Mouse (Mus musculus): ENCODE measurements around the gene Vav2.

Gene Vav2

DNA sequence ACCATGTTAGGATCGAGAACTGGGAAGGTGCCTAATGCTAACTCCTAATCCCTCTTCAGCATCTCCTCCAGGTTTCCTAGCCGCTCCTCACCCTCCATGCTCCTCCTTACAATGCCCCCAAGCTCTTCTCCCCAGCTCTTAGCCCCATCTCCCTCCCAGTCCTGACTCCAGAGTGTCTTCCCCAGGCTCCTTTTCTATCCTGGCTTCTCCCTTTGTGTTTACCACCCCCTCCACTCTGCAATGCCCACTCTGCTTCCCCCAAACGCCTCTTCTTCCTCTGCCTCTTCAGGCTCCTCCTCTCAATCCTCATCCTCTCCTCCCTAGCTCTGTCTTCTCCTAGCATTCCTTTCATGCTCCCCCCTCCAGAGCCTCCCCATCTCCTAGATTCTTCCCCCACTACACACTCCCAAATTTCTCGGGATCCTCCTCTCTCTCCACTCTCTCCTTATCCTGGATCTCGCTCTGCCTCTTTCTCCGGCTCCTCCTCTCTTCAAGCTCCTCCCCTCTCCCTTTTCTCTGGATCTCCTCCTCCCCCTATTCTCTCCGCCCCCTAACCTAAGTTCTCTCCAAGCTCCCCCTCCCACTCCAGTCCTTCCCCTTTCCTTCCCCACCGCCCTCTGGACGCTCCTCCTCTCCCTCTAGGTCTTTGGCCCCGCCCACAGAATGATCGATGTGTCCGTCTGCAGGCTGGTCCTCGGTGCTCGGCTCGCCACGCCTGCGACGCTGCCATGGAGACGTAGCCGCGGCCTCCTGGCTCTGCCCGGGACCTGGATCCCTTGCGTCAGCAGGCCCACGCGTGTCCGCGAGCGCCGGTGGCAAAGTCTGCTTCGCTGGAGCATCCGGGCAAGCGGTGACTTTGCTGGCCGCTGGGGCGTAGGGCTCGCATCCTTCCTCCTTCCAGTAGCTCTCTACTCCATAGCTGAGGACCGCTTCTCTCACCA is 15.2 kb upstream of the Vav2 start, which contains the start of gene Brd3os:
Brd3os (plus strand) TSS at position 558 of the 941 bp plus-strand sequence.
- peak; percentile 95 for DNase-seq

DNA sequence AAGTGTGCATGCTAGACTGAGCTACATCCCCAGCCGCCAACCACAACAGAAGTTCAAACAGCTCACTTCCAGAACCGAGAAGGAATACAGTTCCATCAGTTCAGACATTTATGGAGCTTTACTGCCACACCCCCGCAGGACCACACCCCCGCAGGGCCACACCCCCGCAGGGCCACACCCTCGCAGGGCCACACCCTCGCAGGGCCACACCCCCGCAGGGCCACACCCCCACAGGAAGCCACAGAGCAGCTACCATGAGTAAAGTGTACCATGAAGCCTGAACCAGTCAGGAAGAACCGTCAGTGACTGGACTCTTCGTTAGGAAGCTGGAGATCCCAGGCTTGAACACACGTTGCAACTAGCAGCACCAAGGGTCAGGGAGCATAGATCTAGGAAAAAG is 11.4 kb upstream of the Vav2 start:
- no peak for DNase-seq

DNA sequence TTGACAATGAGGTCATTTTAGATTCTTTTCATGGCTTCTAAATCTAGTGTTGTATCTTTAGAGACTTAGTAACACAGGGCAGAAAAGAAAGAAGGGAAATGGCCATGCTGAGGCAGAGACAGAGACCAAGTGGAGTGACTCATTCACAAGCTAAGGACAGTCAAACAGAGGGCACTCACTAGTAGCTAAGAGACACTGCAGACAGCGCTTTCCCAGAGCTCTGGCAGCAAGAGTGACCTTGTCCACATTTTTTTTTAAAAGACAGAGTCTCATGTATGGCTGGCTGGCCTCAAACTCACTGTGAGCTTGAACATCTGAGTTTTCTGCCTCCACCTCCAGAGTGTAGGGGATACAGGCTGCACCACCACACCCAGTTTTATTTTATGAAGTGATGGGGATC is 11.0 kb upstream of the Vav2 start:
- DNase-seq: no peak

DNA sequence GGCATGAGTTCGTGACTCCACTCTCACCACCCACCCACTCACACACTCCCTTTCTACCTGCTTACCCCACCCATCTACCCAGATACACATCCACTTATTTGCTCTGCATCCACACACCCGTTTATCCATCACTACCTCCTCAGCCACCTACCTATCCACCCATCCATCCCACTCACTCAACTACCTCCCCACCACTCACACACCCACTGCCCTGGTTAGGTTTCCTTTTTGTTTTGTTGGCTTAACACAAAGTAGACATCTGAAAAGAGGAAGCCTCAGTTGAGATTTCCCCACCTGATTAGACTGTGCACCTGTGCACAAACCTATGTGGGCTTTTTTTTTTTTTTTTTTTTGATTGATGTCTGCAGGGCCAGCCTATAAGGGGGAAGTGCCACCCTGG is 5.8 kb upstream of the Vav2 start:
- DNase-seq: no peak

DNA sequence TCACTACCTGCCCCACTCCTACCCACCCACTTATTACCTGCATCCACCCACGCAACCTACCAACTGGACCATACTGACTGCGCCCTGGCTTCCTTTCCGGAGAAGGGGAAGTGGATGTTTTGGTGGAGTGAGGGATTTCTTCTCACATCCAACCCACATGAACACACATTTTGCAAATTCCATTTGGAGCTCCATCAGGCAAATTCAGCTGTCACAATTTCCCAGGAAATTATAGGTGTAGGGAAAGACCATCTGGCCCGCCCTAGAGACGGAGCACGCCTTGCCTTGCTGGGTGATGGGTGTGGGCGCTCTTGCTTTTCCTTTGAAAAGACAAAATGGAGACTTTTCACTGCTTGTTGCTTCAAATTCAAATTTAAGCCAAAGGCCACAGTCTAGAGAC is 3.8 kb upstream of the Vav2 start:
- DNase-seq: peak; percentile 67

DNA sequence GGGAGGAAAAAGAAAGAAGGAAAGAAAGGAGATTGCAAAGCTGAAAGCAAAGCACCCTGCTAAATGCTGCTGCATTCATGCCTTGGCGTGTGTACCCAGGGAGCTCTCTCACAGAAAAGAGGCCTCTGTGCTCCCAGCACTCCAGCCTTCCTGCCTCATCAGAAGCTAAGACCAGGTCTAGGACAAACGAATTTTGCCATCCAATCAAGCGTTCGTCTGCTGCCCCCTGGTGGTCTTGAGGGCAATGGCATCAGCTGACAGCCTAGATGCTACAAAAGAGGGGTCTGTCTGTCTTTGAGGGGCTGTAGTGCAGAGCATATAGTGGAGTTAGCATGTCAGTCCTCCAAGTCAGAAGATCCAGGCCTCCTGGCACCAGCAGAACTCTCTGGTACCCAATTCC is 1.2 kb upstream of the Vav2 start:
- peak; percentile 86 for DNase-seq

DNA sequence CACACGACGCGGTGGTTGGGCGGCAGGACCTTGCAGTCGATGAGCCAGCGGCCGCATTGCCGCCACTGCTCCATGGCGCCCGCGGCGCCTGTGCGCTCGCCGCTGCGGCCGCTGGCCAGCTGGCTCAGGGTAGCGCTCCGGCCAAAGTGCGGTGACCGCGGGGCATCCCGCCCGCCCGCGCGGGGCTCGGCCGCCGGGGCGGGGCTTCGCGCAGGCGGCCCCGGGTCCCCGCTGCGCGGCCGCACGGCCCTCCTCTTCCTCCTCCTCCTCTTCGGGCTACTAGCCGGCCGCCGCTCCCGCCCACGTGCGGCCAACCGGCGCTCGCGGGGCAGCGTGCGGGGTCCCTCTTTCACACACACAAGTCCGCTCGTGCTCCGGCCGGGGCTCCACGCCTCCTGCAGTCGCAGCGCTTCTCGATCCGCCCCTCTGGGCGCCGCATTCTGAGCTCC is 403 bp downstream of the Vav2 start:
- DNase-seq: peak; percentile 34

DNA sequence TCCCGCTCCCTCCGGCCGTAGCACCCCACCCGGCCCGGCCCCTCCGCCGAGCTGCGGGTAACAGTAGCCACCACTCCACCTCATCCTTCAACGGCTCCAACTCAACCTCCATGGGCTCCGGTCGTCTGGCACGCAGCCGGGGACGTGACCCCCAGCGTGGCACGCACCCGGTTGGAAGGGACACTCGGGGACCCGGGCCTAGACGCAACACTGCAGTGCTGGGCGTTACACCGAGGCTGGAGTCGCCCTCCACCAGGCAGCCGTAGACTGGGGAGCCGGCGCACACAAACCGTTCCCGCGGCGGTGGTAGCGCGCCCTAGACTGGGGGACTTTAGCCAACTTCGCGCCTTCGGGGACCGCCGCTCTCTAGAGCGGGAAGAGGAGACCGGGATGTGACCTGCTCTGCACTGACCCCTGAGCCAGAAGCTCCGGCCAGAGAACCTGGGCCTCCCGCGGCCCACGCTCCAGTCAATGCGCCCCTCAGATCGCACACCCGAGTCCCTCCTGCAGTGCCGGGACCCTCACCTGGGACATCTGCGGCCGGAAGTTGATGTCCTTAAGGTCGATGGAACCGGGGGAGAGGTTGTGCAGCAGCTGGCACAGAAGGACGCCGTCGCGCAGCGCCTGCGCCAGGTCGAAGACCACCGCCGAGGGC is 955 bp downstream of the Vav2 start:
- DNase-seq: no peak

DNA sequence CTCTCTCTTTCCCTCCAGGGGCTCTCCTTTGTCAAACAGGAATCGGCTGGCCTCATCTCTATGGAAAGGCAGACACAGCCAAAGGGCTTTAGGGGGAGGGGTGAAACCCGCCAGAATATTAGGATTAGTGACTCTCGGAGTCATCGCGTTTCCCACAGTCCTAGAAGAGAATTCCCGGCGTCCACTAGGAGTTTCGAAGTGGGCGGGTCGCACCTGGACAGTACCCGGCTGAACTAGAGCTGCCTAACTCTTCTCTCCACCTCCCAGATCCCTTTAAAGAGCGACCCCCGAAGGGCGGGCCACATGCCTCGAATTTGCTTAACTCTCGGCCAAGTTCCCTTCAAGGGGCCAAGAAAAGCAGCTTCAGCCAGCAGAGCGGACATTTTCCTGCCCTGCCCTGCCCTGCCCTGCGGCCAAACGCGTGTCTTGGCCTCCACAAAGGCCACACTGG is 1.6 kb downstream of the Vav2 start:
- DNase-seq: no peak

DNA sequence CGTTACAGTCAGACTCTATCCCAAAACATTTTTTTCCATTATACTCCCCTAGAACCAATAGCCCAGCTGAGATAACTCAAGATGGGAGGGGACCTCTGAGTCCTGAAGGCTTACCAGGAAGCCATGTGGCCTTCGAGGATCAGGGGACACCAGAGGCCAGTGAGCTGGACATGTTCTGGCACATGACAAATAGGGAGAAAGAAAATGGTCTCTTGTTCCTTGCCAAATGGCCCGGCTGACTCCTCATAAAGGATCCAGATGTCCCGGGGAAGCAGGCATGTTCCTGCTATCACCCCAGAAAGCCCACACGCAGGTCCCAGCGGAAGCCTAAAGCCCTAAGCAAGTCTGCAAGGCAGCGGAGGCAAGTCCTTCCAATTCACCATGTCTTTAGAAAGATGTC is 3.2 kb downstream of the Vav2 start:
- DNase-seq: no peak

DNA sequence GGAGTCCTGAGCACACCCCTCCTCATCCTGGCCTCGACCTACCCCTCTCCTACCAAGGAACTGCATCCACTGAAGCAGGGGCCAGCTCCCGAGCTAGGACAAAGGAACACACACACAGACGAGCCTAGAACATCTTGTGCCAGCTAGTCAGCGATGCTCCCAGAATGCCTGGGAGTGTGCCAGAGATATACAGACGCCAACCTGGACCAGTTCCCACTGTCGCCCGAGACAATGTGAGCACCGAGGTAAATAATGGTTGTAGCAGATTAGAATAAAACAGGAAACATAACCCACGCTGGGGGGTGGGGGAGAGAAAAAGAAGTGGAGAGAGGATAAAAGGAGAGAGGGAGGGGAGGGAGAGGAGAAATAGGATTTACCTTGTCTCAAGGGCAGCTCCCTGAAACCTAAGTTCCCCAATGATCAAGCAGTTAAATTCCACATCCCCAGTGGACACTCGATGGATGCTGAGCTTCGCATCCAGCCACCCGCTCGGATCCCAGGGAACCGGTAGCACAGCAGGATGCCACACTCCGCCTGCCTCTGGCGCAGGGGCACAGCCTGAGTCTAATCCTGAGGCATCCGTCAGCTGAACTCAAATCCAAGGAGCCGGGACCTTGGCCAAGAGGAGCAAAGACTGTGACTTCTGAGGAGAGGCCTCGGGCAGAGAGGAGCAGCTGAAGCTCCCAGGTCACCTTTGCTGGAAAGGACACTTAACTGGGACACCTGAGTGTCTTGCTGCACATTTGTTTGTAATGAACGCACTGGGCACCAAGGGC is 5.4 kb downstream of the Vav2 start:
- DNase-seq: peak; percentile 44

DNA sequence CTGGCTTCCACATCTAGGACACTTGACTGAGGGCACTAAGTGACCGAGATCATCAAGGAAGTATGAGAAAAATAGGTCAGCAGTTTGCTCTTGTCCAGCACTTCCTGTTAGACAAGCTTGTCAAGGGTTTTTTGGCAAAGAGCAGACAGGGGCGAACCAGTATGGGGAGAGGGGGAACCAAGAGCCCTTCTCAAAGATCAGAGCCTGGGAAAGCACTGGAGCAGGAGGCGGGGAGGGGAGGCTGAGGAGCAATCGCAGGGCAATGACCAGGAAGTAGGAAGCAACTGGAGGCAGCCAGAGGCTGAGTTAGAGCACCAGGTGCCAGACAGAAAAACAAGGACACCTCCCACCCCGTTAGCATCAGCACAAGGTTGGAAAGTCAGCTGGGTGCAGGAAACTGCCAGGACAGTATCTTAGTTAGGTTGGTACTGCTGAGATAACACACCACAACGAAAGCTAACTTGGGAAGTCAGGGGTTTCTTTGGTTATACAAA is 8.2 kb downstream of the Vav2 start:
- no peak for DNase-seq

DNA sequence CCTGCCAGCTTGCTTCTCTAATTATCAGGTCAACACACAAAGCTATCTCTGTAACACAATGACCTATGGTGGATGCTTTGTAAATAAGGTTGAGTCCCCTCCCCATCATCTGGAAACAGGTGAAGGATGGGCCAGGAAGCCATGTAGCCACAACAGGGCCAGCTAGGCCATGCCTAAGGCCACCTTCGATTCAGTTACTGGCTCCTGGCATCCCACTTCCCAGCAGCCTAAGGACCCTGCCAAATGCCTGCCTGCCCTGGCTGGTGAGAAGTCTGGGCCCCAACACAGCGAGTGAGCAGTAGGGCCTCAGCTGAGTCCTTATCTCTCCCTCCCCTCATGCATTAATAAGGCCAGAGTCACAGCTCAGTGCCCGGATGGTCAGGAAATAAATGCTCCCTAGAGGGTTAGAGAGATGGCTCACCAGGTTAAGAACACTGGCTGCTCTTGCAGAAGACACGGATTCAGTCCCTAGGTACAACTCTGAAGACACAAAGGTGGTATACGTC is 9.1 kb downstream of the Vav2 start:
- no peak for DNase-seq

DNA sequence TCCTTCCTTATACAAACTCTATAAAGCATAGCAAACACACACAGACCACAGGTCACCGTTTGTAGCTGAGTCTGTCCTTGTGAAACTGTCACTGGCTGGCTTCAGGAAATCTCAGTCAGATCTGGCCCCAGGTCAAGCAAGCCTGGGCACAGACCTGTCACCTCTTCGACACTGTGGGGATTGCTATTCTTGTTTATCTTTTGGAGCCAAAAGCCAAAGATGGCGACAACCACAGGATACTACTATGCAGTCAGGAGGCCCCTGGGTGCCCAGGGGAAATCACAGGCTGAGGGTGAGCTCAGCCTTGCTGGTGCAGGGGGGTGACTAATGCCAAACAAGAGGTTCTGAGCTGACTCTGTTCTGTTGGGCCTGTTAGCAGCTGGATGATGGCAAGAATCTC is 10.4 kb downstream of the Vav2 start:
- no peak for DNase-seq

DNA sequence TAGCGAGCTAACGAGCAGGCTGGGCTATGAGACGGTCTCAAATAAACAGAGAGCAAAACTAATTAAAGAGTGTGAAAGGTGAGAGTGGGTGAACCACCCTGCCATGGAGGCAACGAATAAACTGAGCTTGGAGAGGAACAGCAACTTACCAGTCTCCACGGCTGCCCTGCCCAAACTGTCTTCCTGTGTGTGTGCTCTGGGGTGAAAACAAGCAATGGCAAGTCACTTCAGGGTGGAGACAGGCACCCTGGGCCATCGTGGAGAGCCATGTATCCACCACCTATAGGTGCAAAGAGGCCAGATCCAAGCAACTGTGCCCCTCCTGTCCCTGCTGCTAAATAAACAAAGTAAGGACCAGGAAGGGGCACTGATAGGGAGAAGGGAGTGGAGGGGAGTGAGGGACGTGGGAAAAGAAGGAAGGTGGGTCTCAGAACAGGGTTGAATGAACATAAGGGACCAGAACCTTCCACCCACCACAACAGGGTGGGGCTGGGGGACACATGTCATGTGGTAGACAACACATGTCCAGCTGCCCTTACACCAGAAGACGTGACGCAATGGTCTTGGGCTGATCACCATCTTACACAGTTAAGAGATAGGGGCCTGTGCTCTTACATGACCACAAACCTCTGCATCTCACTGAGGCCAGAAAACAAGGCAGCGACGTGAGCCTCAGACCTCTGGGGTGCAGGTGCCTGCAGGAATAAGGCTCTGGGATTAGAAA is 11.6 kb downstream of the Vav2 start:
- DNase-seq: no peak

DNA sequence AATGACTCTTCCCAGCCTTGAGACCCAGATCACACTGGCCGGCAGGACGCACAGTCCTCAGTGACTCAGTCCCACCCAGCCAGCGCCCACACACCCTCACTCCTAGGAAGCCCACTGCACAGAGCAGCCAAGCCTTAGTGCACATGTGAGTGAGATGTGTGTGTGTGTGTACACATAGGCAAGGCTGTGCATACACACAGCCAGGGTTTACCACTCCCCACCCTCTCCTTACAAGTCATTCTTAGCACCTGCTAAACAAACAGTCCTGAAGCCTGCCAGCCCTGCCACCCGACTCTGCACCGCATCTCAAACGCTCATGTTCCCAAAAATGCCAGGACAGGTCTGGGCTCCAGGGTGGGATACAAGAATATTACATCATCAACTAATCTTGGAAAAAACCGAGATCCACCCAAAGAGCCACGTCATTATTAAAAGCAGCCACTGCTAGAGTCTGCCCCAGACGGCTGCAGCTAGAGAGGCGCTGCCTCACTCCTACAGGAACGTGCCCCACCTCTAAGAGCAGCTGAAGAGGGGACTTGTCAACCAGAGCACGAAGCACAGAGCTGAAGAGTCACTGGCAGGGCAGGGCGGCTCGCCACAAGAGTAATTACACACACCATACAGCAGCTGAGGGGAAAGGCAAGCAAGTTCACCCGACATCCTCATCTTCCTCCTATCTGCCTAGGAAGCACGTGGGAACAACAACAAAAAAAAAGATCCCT is 12.7 kb downstream of the Vav2 start:
- no peak for DNase-seq

DNA sequence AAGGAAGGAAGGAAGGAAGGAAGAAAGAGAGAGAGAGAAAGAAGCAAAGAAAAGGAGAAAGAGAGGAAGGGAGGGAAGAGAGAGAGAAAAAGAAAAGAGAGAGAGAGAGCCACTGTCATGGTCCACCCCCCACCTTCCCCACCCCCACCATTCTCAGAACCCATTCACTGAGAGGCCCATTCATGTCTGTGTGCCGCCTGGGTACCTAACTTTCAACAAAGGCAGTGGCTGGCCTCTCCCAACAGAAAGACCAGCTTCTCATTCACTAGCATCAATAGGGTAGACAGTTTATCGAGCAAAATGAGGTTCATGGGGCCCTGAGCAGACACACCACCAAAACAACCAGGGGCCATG is 13.3 kb downstream of the Vav2 start:
- DNase-seq: no peak

DNA sequence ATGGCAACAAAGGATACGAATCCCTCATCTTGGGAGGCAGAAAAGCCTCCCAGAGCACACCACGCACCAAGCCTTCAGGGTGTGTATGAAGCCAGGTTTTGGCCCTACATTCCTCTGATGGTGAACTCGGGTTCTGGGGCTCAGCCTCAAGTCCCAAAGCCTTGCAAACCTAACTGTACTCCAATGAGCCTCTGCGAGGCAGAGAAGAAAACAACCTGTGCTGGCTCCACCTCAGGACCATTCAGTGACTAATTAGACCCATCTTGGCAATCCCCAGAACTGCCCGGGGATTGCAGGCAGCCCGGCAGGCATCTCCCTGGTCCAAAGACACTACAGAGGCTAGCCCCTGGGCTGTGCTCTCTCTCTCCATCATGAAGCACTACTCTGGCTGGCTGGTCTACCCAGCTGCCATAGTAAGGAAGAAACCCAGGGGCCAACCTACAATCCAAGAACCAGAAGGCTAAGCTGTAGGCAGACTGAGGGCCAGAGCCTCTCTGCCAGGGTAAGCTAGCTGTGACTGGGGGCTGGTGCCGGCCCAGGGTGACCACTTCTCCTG is 14.5 kb downstream of the Vav2 start:
- no peak for DNase-seq

DNA sequence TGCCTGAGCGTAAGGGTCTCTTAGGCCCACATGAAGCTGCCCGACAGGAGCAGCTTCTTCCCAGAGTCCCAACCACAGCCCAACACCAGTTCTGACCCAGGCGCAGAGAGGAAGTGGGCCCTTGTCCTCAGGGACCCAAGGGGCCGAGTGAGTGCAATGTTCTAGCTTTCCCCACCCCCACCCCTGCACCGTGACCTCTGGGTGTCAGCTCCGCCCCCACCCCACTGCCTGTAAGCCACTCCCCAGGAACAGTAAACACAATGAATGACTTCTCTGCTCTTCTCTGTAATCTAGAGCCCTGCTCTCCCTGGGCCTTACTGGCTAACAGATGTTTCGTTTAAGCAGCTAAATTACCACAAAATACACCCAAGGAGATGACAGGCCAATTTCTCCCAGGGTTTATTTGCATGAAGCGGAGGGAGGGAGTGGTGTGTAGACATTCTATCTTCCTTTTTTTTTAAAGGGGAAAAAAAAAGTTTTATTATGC is 15.1 kb downstream of the Vav2 start:
- no peak for DNase-seq

DNA sequence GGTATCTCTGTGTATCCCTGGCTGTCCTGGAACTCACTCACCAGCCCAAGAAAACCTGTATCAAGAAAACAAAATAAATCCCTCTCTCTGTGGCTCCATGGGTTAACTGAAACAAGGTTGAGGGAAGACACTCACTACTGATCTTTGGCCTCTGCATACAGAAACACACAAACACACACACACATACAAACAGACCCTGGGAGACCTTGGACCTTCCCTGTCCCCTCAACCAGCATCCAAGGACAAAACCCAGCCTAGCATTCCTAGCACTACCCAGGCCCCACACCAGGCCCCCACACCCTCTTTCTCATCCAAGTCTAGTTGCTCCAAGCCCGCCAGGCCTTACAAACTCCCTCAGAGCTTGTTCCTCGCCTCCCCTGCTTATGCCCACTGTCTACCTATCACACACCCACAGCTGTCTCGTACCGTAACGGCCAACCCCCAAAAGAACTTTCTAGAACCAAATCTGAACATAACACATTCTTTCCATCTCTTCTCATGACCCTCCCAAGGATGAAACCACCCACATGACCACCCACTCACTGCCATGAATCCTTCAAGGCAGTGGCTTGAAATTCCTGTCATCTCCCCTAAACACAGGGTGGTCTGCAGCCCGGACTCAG is 16.2 kb downstream of the Vav2 start:
- no peak for DNase-seq

DNA sequence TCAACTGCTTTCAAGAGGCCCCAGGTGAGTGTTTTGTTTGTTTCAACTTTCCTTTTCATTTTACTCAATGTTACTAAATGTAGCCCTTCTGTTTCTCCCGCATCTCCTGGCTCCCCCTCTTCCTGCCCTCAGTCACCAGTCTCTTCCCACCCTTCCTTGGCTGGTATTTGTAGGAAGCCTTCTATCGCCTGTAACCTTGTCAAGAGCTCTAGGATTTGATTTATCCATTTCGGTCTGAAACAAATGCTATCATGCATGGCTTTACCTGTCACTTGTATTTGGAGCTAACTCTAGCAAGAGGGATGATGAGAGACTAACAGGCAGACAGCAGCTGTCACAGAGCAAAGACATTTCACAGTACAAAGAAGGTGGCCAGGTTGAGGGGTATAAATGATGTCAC is 18.6 kb downstream of the Vav2 start:
- DNase-seq: no peak

All from right cerebral cortex, postnatal 14 days (tissue).